Mouse (Mus musculus): ENCODE results near the gene Rad51b. TPM values are rescaled to one million over a fixed set of nuclear protein-coding genes. Genes with fewer than 3 reads are reported as not detected.

The Rad51b gene
- polyA plus RNA-seq, 1 experiment from 2014 or later = 8.0 TPM

DNA sequence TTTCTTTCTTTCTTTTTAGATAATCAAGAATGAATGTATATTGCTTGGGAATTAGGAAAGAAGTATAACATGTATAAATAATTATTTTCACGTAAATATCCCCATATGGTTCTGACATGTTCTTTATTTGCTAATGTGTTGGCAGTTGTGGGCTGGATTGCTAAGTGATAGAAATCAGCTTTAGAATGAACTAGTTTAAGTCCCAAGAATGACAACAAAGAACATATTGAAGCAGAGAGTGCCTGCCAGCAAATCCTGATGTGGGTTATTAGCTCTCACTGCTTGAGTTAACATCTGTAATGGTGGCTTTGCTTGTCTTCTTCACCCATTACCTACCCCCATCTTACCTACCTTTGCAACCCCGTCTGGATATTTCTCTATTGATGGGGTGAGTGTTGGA, 111.6 kb downstream of the Rad51b start:
- WGBS = 79% methylated on average over 2 of the region's 2 CpGs
- Histone ChIP-seq H3K9ac (replicated peaks) (no peak overlapping the region), H3K27ac (no peak overlapping the region), H3K9me3 (no peaks in the 10 kb centered on the region), H3K4me2 (no peak overlapping the region), H3K36me3 (no peaks in the 10 kb centered on the region), H3K4me1 (replicated peaks) (no peaks in the 10 kb centered on the region; the same call in 1 of the 2 replicates), H3K4me3 (replicated peaks) (no peak overlapping the region), H3K27me3 (no peaks in the 10 kb centered on the region)
- no peak for ATAC-seq (ENCODE audit: insufficient number of reproducible peaks, insufficient read depth, low FRiP score, low TSS enrichment, low read depth)

DNA sequence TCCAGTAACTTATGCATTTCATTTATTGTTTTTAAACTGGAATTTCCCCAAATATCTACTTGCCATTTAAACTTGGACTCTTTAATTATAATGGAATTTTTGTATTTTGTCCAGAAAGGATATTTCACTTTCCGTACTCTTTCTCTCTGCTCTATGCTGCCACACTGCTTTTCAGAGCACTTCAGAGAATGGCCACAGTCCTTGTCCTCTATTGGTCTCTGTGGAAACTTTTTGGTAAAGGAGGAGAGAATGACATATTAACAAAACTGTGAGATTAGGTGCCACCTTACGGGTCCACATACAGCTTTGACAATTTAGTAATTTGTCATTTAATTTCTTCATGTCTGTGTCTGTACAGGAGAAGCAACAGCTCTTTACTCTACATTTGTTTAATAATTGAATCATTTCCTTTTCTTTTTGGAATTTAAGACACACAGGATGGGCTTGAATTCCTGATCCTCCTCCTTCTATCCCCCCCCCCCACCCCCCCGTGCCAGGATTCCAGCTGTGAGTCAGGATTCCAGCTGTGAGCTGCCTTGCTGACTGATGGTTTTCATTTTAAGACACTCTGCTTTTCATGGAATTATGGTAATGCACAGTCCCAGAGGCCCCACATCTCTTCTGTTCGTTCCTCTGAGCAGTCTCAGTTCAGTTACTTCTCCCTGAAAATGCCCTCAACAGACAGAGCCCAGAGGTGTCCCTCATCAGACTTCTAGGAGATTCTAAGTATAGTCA, 112.2 kb downstream of the Rad51b start:
- H3K9ac ChIP-seq (replicated peaks) = no peak overlapping the region
- no peak overlapping the region for H3K27ac ChIP-seq
- no peaks in the 10 kb centered on the region; the same call in 1 of the 2 replicates for H3K4me1 ChIP-seq (replicated peaks)
- no peak for ATAC-seq (ENCODE audit: insufficient number of reproducible peaks, insufficient read depth, low FRiP score, low TSS enrichment, low read depth)
- H3K36me3 ChIP-seq = no peaks in the 10 kb centered on the region
- H3K4me2 ChIP-seq = no peak overlapping the region
- WGBS = 56% methylated on average over 4 of the region's 4 CpGs
- no peak overlapping the region for H3K4me3 ChIP-seq (replicated peaks)
- H3K9me3 ChIP-seq = no peaks in the 10 kb centered on the region
- no peaks in the 10 kb centered on the region for H3K27me3 ChIP-seq

DNA sequence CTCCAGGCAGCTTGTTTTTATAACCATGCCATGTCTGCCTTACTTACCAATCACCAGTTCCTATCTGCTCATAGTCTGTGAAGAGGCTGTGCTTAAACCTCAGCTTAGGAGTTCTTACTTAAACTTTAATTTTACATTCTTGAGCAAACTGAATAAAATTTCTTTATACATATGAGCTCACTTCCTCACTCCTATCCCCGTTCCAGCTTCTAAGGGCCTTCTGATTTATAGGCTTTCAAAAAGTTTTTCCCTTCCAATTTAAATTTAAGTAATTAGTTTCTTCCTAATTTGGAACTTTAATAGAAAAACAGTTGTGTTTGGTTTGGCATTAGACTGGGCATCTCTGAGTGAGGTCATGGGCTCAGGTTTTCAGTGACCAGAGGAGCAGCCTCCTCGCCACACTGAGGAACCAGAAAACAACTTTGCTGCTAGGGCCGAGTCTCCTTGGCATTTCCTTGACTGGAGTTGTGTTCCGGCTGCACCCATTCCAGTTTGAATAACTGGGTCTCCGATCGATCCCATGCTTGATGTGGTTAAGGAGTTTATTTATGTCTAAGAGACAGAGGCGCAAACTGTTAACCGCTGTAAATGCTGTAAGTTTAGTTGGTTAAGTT, 115.9 kb downstream of the Rad51b start:
- H3K4me3 ChIP-seq (replicated peaks) = no peak overlapping the region
- 72% methylated on average over 8 of the region's 8 CpGs for WGBS
- no peaks in the 10 kb centered on the region; the same call in 1 of the 2 replicates for H3K4me1 ChIP-seq (replicated peaks)
- H3K27ac ChIP-seq = no peak overlapping the region
- H3K9ac ChIP-seq (replicated peaks) = no peak overlapping the region
- H3K4me2 ChIP-seq = no peak overlapping the region
- ATAC-seq (ENCODE audit: insufficient number of reproducible peaks, insufficient read depth, low FRiP score, low TSS enrichment, low read depth) = no peak
- H3K27me3 ChIP-seq = no peaks in the 10 kb centered on the region
- no peaks in the 10 kb centered on the region for H3K9me3 ChIP-seq
- H3K36me3 ChIP-seq = no peaks in the 10 kb centered on the region

DNA sequence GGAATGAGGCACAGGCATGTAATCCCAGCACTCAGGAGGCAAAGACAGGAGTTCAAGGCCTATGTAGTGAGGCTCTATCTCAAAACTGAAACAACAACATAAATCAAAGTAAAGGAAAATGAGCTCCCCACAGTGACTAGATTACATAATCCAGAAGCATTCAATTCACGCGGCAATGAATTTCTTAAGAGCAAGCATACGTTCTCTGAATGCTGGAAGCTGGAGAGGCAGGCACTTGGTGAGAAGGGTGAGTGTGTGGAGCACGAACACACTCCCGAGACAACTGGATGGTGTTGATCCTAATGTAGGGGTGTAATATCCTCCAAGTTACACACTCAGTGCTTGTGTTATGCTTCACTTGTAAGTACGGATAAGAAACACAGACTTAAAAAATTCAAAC, 120.3 kb downstream of the Rad51b start:
- 82% methylated on average over 6 of the region's 6 CpGs for WGBS
- peaks cover 8% of the 10 kb centered on the region; the same call in 1 of the 2 replicates for H3K4me1 ChIP-seq (replicated peaks)
- no peak overlapping the region for H3K4me2 ChIP-seq
- H3K27me3 ChIP-seq = no peaks in the 10 kb centered on the region
- no peak for ATAC-seq (ENCODE audit: insufficient number of reproducible peaks, insufficient read depth, low FRiP score, low TSS enrichment, low read depth)
- no peaks in the 10 kb centered on the region for H3K36me3 ChIP-seq
- no peak overlapping the region for H3K9ac ChIP-seq (replicated peaks)
- no peak overlapping the region for H3K4me3 ChIP-seq (replicated peaks)
- H3K27ac ChIP-seq = no peak overlapping the region
- no peaks in the 10 kb centered on the region for H3K9me3 ChIP-seq

DNA sequence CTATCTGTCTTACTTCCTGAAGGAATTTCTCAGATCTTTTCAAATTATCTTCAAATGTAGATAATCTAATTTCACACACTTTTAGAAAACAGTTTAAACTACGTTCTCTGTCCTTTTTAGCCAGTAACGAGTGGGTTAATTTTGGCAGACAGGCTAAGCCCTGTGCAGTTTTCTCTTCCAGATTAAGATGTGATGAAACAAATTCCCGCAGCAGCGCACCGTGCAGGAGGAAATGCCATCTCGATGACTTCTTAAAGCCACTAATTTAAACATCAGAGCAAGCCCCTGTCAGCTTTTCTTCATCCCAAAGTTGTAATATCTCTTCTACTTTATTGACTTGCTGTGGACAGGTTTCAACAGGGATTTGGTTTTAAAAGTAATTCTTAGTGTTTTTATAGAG, 123.5 kb downstream of the Rad51b start:
- H3K27ac ChIP-seq = no peak overlapping the region
- WGBS = 14% methylated on average over 6 of the region's 6 CpGs
- H3K9me3 ChIP-seq = no peaks in the 10 kb centered on the region
- no peak for ATAC-seq (ENCODE audit: insufficient number of reproducible peaks, insufficient read depth, low FRiP score, low TSS enrichment, low read depth)
- H3K4me2 ChIP-seq = no peak overlapping the region
- H3K4me1 ChIP-seq (replicated peaks) = peaks cover 17% of the 10 kb centered on the region
- no peaks in the 10 kb centered on the region for H3K27me3 ChIP-seq
- no peak overlapping the region for H3K9ac ChIP-seq (replicated peaks)
- no peaks in the 10 kb centered on the region for H3K36me3 ChIP-seq
- H3K4me3 ChIP-seq (replicated peaks) = no peak overlapping the region

DNA sequence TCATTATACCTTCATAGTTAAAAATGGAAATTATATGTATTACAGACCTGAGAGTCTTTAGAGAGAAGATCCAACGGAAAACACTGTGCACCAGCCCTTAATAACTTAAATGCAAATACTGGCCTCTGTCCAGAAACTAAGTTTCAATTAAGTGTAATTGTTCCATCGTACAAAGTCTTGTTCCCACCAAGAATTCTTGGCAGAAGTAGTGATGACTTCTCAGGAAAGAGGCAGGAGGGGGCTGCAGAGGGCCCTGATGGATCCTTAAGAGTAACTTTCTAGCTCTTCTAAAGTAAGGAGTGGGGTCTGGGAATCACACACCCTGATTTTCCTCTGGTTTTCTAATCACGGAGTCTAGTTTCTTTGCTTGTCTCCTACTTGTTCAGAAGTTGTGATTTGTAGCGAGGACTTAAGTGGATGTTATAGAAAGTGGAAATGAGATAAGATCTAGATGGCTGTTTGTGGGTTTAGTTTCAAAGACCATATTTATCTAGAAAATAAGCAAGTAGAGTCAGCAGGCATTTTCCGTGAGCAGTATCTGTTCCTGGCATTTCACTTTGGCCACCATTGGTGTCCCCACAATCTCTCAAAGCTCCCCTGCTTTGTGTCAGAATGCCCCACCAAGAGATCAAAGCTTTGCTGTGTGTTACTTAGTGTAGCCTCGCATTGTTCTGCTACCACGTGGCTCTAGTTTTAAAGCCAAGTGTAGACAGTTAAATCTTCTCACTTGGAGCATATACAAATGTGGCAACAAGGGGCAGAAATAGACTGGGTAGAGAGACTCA, 132.6 kb downstream of the Rad51b start:
- H3K36me3 ChIP-seq = no peaks in the 10 kb centered on the region
- no peaks in the 10 kb centered on the region for H3K27me3 ChIP-seq
- H3K9ac ChIP-seq (replicated peaks) = no peak overlapping the region
- no peak overlapping the region for H3K4me3 ChIP-seq (replicated peaks)
- no peak overlapping the region for H3K4me2 ChIP-seq
- WGBS = 47% methylated on average over 7 of the region's 7 CpGs
- H3K9me3 ChIP-seq = no peaks in the 10 kb centered on the region
- H3K4me1 ChIP-seq (replicated peaks) = peaks cover 21% of the 10 kb centered on the region
- peak overlapping the region; percentile 4; the same call in 1 of the 2 replicates for H3K27ac ChIP-seq
- no peak for ATAC-seq (ENCODE audit: insufficient number of reproducible peaks, insufficient read depth, low FRiP score, low TSS enrichment, low read depth)

DNA sequence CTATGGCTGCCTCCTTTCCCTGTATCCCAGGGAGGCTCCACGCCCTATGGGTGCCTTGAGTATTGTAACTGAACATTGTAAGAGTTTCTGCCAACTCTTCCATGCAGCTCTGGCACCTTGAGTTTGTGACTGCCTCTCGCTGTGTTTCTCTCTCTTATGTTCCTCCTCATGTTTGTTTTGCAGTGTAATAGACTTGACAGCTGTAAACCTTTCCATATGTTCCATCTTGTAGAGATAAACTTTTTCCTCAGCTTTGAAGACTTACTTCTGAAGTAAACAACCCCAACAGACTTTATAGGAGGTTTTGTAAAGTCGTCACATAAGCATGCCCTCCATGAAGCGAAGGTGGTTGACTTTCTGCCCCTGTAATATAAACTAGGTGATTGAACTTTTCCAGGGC, 134.1 kb downstream of the Rad51b start:
- Histone ChIP-seq H3K9ac (replicated peaks) (no peak overlapping the region), H3K4me2 (no peak overlapping the region), H3K27ac (peak overlapping the region; percentile 54; the same call in 1 of the 2 replicates), H3K4me3 (replicated peaks) (no peak overlapping the region), H3K9me3 (no peaks in the 10 kb centered on the region), H3K36me3 (no peaks in the 10 kb centered on the region), H3K4me1 (replicated peaks) (peaks cover 21% of the 10 kb centered on the region), H3K27me3 (no peaks in the 10 kb centered on the region)
- WGBS = 20% methylated on average over 4 of the region's 4 CpGs
- no peak for ATAC-seq (ENCODE audit: insufficient number of reproducible peaks, insufficient read depth, low FRiP score, low TSS enrichment, low read depth)

DNA sequence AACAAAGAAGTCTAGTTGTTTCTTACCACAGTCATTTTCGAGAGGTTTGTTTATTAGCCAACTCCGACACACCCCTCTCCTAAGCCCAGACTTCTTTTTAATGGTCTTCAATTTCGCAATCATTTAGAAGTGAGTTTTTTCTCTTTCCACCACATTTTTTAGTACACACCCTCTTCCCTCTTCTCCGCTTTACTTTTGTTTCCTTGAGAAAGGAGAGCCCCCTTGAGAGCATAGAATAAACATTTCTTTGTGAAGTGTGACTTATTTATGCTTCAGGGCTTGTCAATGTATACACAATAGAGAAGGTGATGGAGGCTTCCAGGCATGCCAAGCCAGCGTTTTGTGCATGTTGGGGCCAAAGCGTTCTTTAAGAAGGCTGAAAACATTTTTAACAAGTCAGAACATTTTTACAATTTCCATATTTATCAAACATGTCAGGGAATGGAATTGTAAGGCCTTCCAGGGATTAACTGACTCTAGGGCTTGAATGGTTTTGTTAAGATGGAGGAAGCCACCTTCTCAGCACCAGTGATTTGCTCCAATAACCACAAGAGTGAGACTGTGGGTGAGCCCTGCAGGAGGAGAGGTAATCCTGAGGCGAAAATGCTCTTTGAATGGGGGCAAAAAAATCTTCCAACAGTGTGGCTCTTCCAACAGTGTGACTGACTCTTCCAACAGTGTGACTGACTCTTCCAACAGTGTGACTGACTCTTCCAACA, 136.8 kb downstream of the Rad51b start:
- Histone ChIP-seq H3K27me3 (no peaks in the 10 kb centered on the region), H3K9ac (replicated peaks) (no peak overlapping the region), H3K27ac (0 out of 2 replicates have a peak overlapping the region, but pooled peaks have one; percentile 35), H3K4me3 (replicated peaks) (no peak overlapping the region), H3K4me2 (no peak overlapping the region), H3K4me1 (replicated peaks) (peaks cover 21% of the 10 kb centered on the region), H3K36me3 (no peaks in the 10 kb centered on the region), H3K9me3 (no peaks in the 10 kb centered on the region)
- 53% methylated on average over 7 of the region's 7 CpGs for WGBS
- no peak for ATAC-seq (ENCODE audit: insufficient number of reproducible peaks, insufficient read depth, low FRiP score, low TSS enrichment, low read depth)

DNA sequence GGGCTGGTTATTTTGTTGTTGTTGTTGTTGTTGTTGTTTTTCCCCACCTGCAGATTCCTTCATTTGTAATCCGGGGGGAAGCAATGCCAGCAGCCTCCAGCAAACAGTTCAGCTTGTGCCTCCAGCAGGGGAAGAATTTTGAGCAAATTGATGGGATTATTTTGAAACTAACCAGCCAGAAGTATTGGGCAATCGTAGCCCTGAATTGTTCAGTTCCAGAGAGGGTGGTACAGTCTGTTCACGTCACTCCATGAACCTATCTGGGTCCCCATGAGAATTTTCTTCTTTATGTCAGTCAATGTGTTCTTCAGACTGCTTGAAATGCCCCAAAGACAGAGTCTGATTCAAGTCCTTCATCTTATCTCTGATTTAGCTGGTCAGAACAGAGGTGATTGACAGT, 138.4 kb downstream of the Rad51b start:
- Histone ChIP-seq H3K36me3 (no peaks in the 10 kb centered on the region), H3K27ac (no peak overlapping the region), H3K4me1 (replicated peaks) (peaks cover 12% of the 10 kb centered on the region), H3K4me3 (replicated peaks) (no peak overlapping the region), H3K4me2 (no peak overlapping the region), H3K27me3 (no peaks in the 10 kb centered on the region), H3K9me3 (no peaks in the 10 kb centered on the region), H3K9ac (replicated peaks) (no peak overlapping the region)
- WGBS = 71% methylated on average over 3 of the region's 3 CpGs
- ATAC-seq (ENCODE audit: insufficient number of reproducible peaks, insufficient read depth, low FRiP score, low TSS enrichment, low read depth) = no peak

DNA sequence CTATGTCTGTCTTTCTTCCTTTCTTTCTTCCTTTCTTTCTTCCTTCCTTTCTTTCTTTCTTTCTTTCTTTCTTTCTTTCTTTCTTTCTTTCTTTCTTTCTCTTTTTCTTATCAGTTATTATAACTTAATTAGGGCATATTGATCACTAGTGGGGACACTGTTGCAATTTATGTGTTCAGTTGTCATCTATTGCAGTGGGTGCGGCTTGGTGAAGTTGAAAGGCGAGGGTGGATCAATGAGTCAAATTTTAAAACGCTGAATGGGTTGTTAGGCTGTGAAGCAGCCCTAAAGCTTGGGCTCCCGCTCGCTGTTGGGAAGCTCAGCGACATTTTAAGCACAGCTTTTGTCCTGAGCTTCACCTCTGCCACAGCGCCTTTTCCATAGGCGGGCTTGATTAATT, 139.0 kb downstream of the Rad51b start:
- 88% methylated on average over 8 of the region's 8 CpGs for WGBS
- Histone ChIP-seq H3K27me3 (no peaks in the 10 kb centered on the region), H3K4me1 (replicated peaks) (peaks cover 10% of the 10 kb centered on the region), H3K27ac (no peak overlapping the region), H3K4me3 (replicated peaks) (no peak overlapping the region), H3K9ac (replicated peaks) (no peak overlapping the region), H3K36me3 (no peaks in the 10 kb centered on the region), H3K4me2 (no peak overlapping the region), H3K9me3 (no peaks in the 10 kb centered on the region)
- ATAC-seq (ENCODE audit: insufficient number of reproducible peaks, insufficient read depth, low FRiP score, low TSS enrichment, low read depth) = no peak

DNA sequence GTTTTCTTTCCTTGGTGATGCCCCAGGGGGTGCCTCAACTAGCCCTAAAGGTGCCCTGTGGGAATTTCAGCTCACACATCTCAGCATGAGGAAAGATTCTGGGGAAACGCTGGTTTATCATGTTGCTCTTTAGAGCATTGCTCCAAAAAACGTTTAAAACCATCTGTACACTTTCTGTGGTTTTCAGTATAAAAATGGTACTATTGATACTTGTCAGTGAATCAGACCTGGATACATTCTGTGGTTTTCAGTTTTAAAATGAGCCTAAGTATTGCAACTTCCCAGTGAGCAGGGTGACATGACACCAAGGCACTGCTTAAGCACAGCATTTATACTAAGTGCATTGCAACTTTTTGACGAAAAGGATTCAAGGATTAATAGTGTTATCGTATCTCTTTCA, 139.8 kb downstream of the Rad51b start:
- H3K9ac ChIP-seq (replicated peaks) = no peak overlapping the region
- WGBS = 71% methylated on average over 4 of the region's 4 CpGs
- H3K36me3 ChIP-seq = no peaks in the 10 kb centered on the region
- H3K27me3 ChIP-seq = no peaks in the 10 kb centered on the region
- H3K4me1 ChIP-seq (replicated peaks) = peaks cover 6% of the 10 kb centered on the region; the same call in 1 of the 2 replicates
- no peak for ATAC-seq (ENCODE audit: insufficient number of reproducible peaks, insufficient read depth, low FRiP score, low TSS enrichment, low read depth)
- H3K4me3 ChIP-seq (replicated peaks) = no peak overlapping the region
- no peaks in the 10 kb centered on the region for H3K9me3 ChIP-seq
- no peak overlapping the region for H3K4me2 ChIP-seq
- no peak overlapping the region for H3K27ac ChIP-seq
